Mouse (Mus musculus): ENCODE data around the gene Smpd3. TPM values are rescaled to one million over a fixed set of nuclear protein-coding genes. Genes with fewer than 3 reads are reported as not detected.
"Not testable (repeated sequence)": the region's sequence is repeated elsewhere in the genome, so short reads cannot be mapped to it uniquely, and the experiment has no call there.

Gene Smpd3
- polyA plus RNA-seq, 1 experiment from 2014 or later = 1.3 TPM

- Histone ChIP-seq H3K27ac (ENCODE audit: low read depth) (no peak overlapping the region), H3K9ac (replicated peaks) (no peak overlapping the region), H3K36me3 (replicated peaks; ENCODE audit: insufficient read depth, low read length) (no peaks in the 10 kb centered on the region), H3K4me2 (ENCODE audit: low read depth, low read length) (no peak overlapping the region), H3K4me1 (ENCODE audit: insufficient read depth) (peaks cover 12% of the 10 kb centered on the region), H3K27me3 (ENCODE audit: insufficient read depth, low read length) (no peaks in the 10 kb centered on the region), H3K4me3 (ENCODE audit: low read depth, low read length) (no peak overlapping the region), H3K9me3 (ENCODE audit: low read length) (no peaks in the 10 kb centered on the region)
- TF ChIP-seq EP300 (IDR thresholded peaks at IDR 0.05; ENCODE audit: low read depth) = no peak
- TF ChIP-seq CTCF (IDR thresholded peaks at IDR 0.05; ENCODE audit: low read depth) = no peak
- DNase-seq = no peak
- WGBS (ENCODE audit: insufficient replicate concordance) = 73% methylated on average over 5 of the region's 5 CpGs
- ATAC-seq = no peak
Measured at GRCm38 (mm10) chr8:106310026-106310652, 27.6 kb downstream of the Smpd3 start.

- DNase-seq = peak; percentile 44
- WGBS (ENCODE audit: insufficient replicate concordance) = 25% methylated on average over 6 of the region's 6 CpGs
- 0 out of 2 replicates have a peak overlapping the region, but pooled peaks have one; percentile 16 for H3K27ac ChIP-seq (ENCODE audit: low read depth)
- not testable (repeated sequence) for H3K4me3 ChIP-seq (ENCODE audit: low read depth, low read length); H3K27me3 ChIP-seq (ENCODE audit: insufficient read depth, low read length); H3K36me3 ChIP-seq (replicated peaks; ENCODE audit: insufficient read depth, low read length); H3K9ac ChIP-seq (replicated peaks); H3K4me2 ChIP-seq (ENCODE audit: low read depth, low read length); H3K9me3 ChIP-seq (ENCODE audit: low read length)
- H3K4me1 ChIP-seq (ENCODE audit: insufficient read depth) = peaks cover 21% of the 10 kb centered on the region
- peak; percentile 90 for ATAC-seq
Measured at GRCm38 (mm10) chr8:106308082-106308786, 29.6 kb downstream of the Smpd3 start.

- H3K4me1 ChIP-seq (ENCODE audit: insufficient read depth) = peaks cover 21% of the 10 kb centered on the region
- H3K4me3 ChIP-seq (ENCODE audit: low read depth, low read length) = no peak overlapping the region
- no peak for TF ChIP-seq CTCF (IDR thresholded peaks at IDR 0.05; ENCODE audit: low read depth)
- no peak for TF ChIP-seq EP300 (IDR thresholded peaks at IDR 0.05; ENCODE audit: low read depth)
- H3K36me3 ChIP-seq (replicated peaks; ENCODE audit: insufficient read depth, low read length) = no peaks in the 10 kb centered on the region
- H3K9ac ChIP-seq (replicated peaks) = no peak overlapping the region
- H3K4me2 ChIP-seq (ENCODE audit: low read depth, low read length) = no peak overlapping the region
- DNase-seq (peak; percentile 22), ATAC-seq (no peak)
- no peak overlapping the region for H3K27ac ChIP-seq (ENCODE audit: low read depth)
- H3K9me3 ChIP-seq (ENCODE audit: low read length) = no peaks in the 10 kb centered on the region
- H3K27me3 ChIP-seq (ENCODE audit: insufficient read depth, low read length) = no peaks in the 10 kb centered on the region
- WGBS (ENCODE audit: insufficient replicate concordance) = 24% methylated on average over 2 of the region's 2 CpGs
Measured at GRCm38 (mm10) chr8:106307586-106307985, 30.2 kb downstream of the Smpd3 start.

GRCm38 (mm10) chr8:106306711-106307248, 31.0 kb downstream of the Smpd3 start:
- not testable (repeated sequence) for ATAC-seq; H3K9ac ChIP-seq (replicated peaks); H3K36me3 ChIP-seq (replicated peaks; ENCODE audit: insufficient read depth, low read length); H3K4me2 ChIP-seq (ENCODE audit: low read depth, low read length); DNase-seq; H3K4me3 ChIP-seq (ENCODE audit: low read depth, low read length); H3K27ac ChIP-seq (ENCODE audit: low read depth); H3K27me3 ChIP-seq (ENCODE audit: insufficient read depth, low read length); H3K9me3 ChIP-seq (ENCODE audit: low read length)
- 55% methylated on average over 2 of the region's 2 CpGs for WGBS (ENCODE audit: insufficient replicate concordance)
- peaks cover 21% of the 10 kb centered on the region for H3K4me1 ChIP-seq (ENCODE audit: insufficient read depth)

- no peak for TF ChIP-seq EP300 (IDR thresholded peaks at IDR 0.05; ENCODE audit: low read depth)
- TF ChIP-seq CTCF (IDR thresholded peaks at IDR 0.05; ENCODE audit: low read depth) = no peak
- Histone ChIP-seq H3K4me1 (ENCODE audit: insufficient read depth) (peaks cover 21% of the 10 kb centered on the region), H3K27me3 (ENCODE audit: insufficient read depth, low read length) (no peaks in the 10 kb centered on the region), H3K9ac (replicated peaks) (no peak overlapping the region), H3K4me3 (ENCODE audit: low read depth, low read length) (no peak overlapping the region), H3K9me3 (ENCODE audit: low read length) (no peaks in the 10 kb centered on the region), H3K4me2 (ENCODE audit: low read depth, low read length) (no peak overlapping the region), H3K36me3 (replicated peaks; ENCODE audit: insufficient read depth, low read length) (no peaks in the 10 kb centered on the region), H3K27ac (ENCODE audit: low read depth) (no peak overlapping the region)
- 44% methylated on average over 1 of the region's 1 CpGs for WGBS (ENCODE audit: insufficient replicate concordance)
- no peak for DNase-seq
- ATAC-seq = no peak
Measured at GRCm38 (mm10) chr8:106306076-106306475, 31.7 kb downstream of the Smpd3 start.

- no peak for TF ChIP-seq EP300 (IDR thresholded peaks at IDR 0.05; ENCODE audit: low read depth)
- no peak for TF ChIP-seq CTCF (IDR thresholded peaks at IDR 0.05; ENCODE audit: low read depth)
- no peak for ATAC-seq
- WGBS (ENCODE audit: insufficient replicate concordance) = 81% methylated on average over 3 of the region's 3 CpGs
- no peaks in the 10 kb centered on the region for H3K27me3 ChIP-seq (ENCODE audit: insufficient read depth, low read length)
- H3K36me3 ChIP-seq (replicated peaks; ENCODE audit: insufficient read depth, low read length) = no peaks in the 10 kb centered on the region
- H3K4me2 ChIP-seq (ENCODE audit: low read depth, low read length) = no peak overlapping the region
- no peak overlapping the region for H3K4me3 ChIP-seq (ENCODE audit: low read depth, low read length)
- H3K4me1 ChIP-seq (ENCODE audit: insufficient read depth) = peaks cover 21% of the 10 kb centered on the region
- H3K9ac ChIP-seq (replicated peaks) = no peak overlapping the region
- H3K9me3 ChIP-seq (ENCODE audit: low read length) = no peaks in the 10 kb centered on the region
- DNase-seq = no peak
- H3K27ac ChIP-seq (ENCODE audit: low read depth) = no peak overlapping the region
Measured at GRCm38 (mm10) chr8:106305301-106305700, 32.5 kb downstream of the Smpd3 start.

Data from liver, postnatal 0 days (tissue).